Mouse (Mus musculus) liver, embryonic 12.5 days (tissue): ENCODE measurements at regions not wholly inside any gene's neighbourhood (a gene's known extent, or its start where the extent isn't known, plus 50 kb on each side); places are given as distances from the start of the nearest gene placed in this dataset.

ENCODE experiments used
- ATAC-seq: fragments of 200-750 bp; cut with Nextera tagmentation; 2 replicates; pipeline ENCODE4 v1.8.0; 2017; ENCODE audit warnings: moderate number of reproducible peaks, mild to moderate bottlenecking, moderate library complexity
- H3K27ac ChIP-seq: fragments of 300-500 bp; sonication (generic); 2 replicates; pipeline ENCODE4 v1.5.1; 2016; ENCODE audit warnings: mild to moderate bottlenecking
- H3K27me3 ChIP-seq: fragments of 300-500 bp; sonication (generic); replicated peaks from 2 replicates; pipeline ENCODE4 v1.6.1; 2016; ENCODE audit warnings: mild to moderate bottlenecking, moderate library complexity
- H3K36me3 ChIP-seq: fragments of 300-500 bp; sonication (generic); 2 replicates; pipeline ENCODE4 v1.6.1; 2016; ENCODE audit warnings: mild to moderate bottlenecking, moderate library complexity
- H3K4me1 ChIP-seq: fragments of 300-500 bp; sonication (generic); 2 replicates; pipeline ENCODE4 v1.6.1; 2016
- H3K4me2 ChIP-seq: fragments of 300-500 bp; sonication (generic); 2 replicates; pipeline ENCODE4 v1.6.1; 2016; ENCODE audit warnings: mild to moderate bottlenecking, moderate library complexity
- H3K4me3 ChIP-seq: fragments of 300-500 bp; sonication (generic); 2 replicates; pipeline ENCODE4 v1.5.1; 2016; ENCODE audit warnings: mild to moderate bottlenecking, moderate library complexity
- H3K9ac ChIP-seq: fragments of 300-500 bp; sonication (generic); 2 replicates; pipeline ENCODE4 v1.6.1; 2016; ENCODE audit warnings: mild to moderate bottlenecking, moderate library complexity
- H3K9me3 ChIP-seq: fragments of 300-500 bp; sonication (generic); replicated peaks from 2 replicates; pipeline ENCODE4 v1.6.1; 2016; ENCODE audit warnings: mild to moderate bottlenecking, moderate library complexity
- WGBS: fragments of 180-500 bp; shearing (Covaris S2); methylation state at CpG from one replicate; pipeline ENCODE4 v1.1.7; 2016; ENCODE audit not compliant: insufficient replicate concordance; 5-methylcytosine and 5-hydroxymethylcytosine counted together

DNA sequence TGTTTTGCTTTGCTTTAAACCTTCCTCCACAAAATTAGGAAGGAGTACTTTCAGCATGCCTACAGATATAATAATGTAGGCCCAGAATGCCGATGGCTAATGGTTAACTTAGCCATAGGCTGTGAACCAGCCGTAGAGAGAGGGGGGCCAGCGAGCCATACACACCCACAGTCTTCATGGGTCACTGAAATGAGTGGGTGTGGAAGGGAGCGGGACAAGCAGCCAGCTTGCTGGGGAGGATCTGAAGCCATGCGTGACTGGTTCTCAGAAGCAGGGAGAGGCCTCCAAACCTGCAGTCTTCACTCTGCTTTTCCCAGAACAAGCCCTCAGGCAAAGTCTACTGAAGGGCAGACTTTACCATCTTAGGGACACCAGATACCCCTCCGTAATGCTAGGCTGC is 50.8 kb upstream of the Ptpn13 start:
- no peaks in the 10 kb centered on the region for H3K9me3 ChIP-seq
- no peaks in the 10 kb centered on the region for H3K36me3 ChIP-seq
- no peak overlapping the region for H3K27ac ChIP-seq
- no peak for ATAC-seq
- H3K4me3 ChIP-seq: no peak overlapping the region
- H3K4me2 ChIP-seq: no peak overlapping the region
- no peaks in the 10 kb centered on the region; the same call in 1 of the 2 replicates for H3K4me1 ChIP-seq
- H3K27me3 ChIP-seq: peaks cover 56% of the 10 kb centered on the region
- 68% methylated on average over 6 of the region's 6 CpGs for WGBS
- H3K9ac ChIP-seq: no peak overlapping the region

GRCm38 (mm10) chr5:103373089-103373488 is 51.9 kb upstream of the Ptpn13 start:
- Histone ChIP-seq H3K4me1 (no peaks in the 10 kb centered on the region; the same call in 1 of the 2 replicates), H3K4me3 (no peak overlapping the region), H3K27me3 (peaks cover 45% of the 10 kb centered on the region), H3K36me3 (no peaks in the 10 kb centered on the region), H3K27ac (no peak overlapping the region), H3K9ac (no peak overlapping the region), H3K4me2 (no peak overlapping the region), H3K9me3 (no peaks in the 10 kb centered on the region)
- 69% methylated on average over 4 of the region's 4 CpGs for WGBS
- ATAC-seq: no peak

- WGBS: 66% methylated on average over 4 of the region's 4 CpGs
Observed at GRCm38 (mm10) chr5:103370456-103370855, 54.5 kb upstream of the Ptpn13 start.

DNA sequence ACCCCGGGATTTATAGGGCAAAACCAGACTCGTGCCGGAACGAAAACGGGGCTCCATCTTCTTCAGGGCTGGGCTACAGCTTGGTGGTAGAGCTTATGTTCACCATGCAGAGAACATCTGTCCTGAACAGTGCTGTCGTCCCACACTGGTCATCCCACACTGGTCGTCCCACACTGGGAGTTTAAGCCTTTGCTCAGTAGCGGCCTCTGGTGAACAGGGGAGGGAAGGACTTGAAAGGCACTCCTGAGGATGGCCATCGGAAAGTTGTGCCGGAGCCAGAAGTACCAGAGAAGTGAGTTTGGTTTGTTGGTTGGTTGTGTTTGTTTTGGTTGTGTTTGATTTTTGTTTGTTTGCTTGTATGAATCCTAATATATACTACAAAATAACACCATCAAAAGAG is 56.0 kb upstream of the Ptpn13 start:
- H3K9ac ChIP-seq: no peak overlapping the region
- no peak overlapping the region for H3K4me3 ChIP-seq
- H3K9me3 ChIP-seq: no peaks in the 10 kb centered on the region
- WGBS: 67% methylated on average over 10 of the region's 10 CpGs
- no peaks in the 10 kb centered on the region for H3K36me3 ChIP-seq
- no peaks in the 10 kb centered on the region for H3K4me1 ChIP-seq
- ATAC-seq: no peak
- no peak overlapping the region for H3K27ac ChIP-seq
- H3K4me2 ChIP-seq: no peak overlapping the region
- H3K27me3 ChIP-seq: peaks cover 18% of the 10 kb centered on the region

More at GRCm38 (mm10) chr5:103370456-103370855, 54.5 kb upstream of the Ptpn13 start:
- Histone ChIP-seq H3K27ac (no peak overlapping the region), H3K9me3 (no peaks in the 10 kb centered on the region), H3K4me1 (no peaks in the 10 kb centered on the region), H3K4me3 (no peak overlapping the region), H3K36me3 (no peaks in the 10 kb centered on the region), H3K27me3 (peaks cover 20% of the 10 kb centered on the region), H3K9ac (no peak overlapping the region), H3K4me2 (no peak overlapping the region)
- ATAC-seq: no peak

- Histone ChIP-seq H3K27ac (no peak overlapping the region), H3K27me3 (peaks cover 19% of the 10 kb centered on the region), H3K9ac (no peak overlapping the region), H3K4me1 (no peaks in the 10 kb centered on the region), H3K4me3 (no peak overlapping the region), H3K4me2 (no peak overlapping the region), H3K9me3 (no peaks in the 10 kb centered on the region), H3K36me3 (no peaks in the 10 kb centered on the region)
- 62% methylated on average over 12 of the region's 12 CpGs for WGBS
- ATAC-seq: no peak
Observed at GRCm38 (mm10) chr5:103367201-103367671, 57.8 kb upstream of the Ptpn13 start.

GRCm38 (mm10) chr5:103365700-103366448 is 59.1 kb upstream of the Ptpn13 start:
- H3K9ac ChIP-seq: no peak overlapping the region
- peaks cover 19% of the 10 kb centered on the region for H3K27me3 ChIP-seq
- WGBS: 75% methylated on average over 19 of the region's 19 CpGs
- no peak overlapping the region for H3K4me3 ChIP-seq
- H3K4me2 ChIP-seq: no peak overlapping the region
- H3K9me3 ChIP-seq: no peaks in the 10 kb centered on the region
- no peaks in the 10 kb centered on the region for H3K36me3 ChIP-seq
- no peak overlapping the region for H3K27ac ChIP-seq
- H3K4me1 ChIP-seq: no peaks in the 10 kb centered on the region
- no peak for ATAC-seq

DNA sequence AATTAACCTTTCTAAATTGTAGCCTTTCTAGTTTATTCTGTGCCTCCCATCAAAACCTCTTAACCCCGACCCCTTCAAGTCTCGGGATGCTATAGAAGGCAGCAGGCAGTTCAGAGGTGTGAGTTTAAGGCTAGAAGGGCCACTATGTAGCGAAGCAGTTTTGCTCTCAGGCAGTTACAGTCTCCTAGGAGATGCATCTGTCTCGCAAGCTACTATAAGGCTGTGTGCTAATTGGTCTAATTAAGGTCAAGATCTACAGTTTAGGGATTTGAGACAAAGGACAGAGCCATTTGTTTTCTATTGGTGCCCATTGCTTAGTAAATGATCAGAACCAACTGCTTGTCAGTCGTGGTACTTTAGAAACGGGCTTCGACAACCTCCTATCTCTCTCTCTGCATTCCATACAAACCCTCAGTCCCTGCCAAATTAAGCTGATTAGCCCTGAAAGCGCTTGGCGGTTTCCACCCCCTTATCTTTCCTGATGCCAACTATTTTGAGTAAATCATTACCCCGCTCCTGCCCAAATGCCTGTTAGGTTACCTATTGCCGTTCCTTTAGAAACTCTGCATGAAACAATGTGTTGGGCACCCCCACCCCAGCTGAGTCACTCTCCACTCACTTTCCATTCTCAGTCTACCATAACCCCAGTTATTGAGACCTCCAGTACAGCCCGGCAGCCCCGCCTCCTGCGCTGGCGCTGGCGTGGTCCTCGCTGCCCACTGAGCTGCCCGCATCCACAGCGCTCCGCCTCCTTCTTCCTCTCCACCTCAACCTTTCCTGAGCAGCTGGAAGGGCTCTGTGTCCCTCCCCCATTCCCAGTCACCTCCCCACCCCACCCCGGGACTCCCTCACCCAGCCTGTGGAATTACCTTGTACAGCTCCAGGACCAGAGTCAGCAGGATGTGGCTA is 59.9 kb upstream of the Ptpn13 start:
- no peak overlapping the region for H3K4me2 ChIP-seq
- H3K27ac ChIP-seq: no peak overlapping the region
- no peaks in the 10 kb centered on the region for H3K36me3 ChIP-seq
- no peak overlapping the region for H3K4me3 ChIP-seq
- H3K9me3 ChIP-seq: no peaks in the 10 kb centered on the region
- peaks cover 19% of the 10 kb centered on the region for H3K27me3 ChIP-seq
- no peak for ATAC-seq
- no peak overlapping the region for H3K9ac ChIP-seq
- 75% methylated on average over 21 of the region's 21 CpGs for WGBS
- no peaks in the 10 kb centered on the region for H3K4me1 ChIP-seq

- H3K36me3 ChIP-seq: no peaks in the 10 kb centered on the region
- H3K27ac ChIP-seq: no peak overlapping the region
- no peak overlapping the region for H3K4me2 ChIP-seq
- WGBS: 64% methylated on average over 13 of the region's 13 CpGs
- no peaks in the 10 kb centered on the region for H3K9me3 ChIP-seq
- H3K27me3 ChIP-seq: peaks cover 19% of the 10 kb centered on the region
- no peak overlapping the region for H3K4me3 ChIP-seq
- no peak overlapping the region for H3K9ac ChIP-seq
- no peaks in the 10 kb centered on the region; the same call in 1 of the 2 replicates for H3K4me1 ChIP-seq
- no peak for ATAC-seq
Observed at GRCm38 (mm10) chr5:103360775-103361247, 64.2 kb upstream of the Ptpn13 start.

GRCm38 (mm10) chr5:103360360-103360759 is 64.6 kb upstream of the Ptpn13 start:
- H3K27ac ChIP-seq: no peak overlapping the region

DNA sequence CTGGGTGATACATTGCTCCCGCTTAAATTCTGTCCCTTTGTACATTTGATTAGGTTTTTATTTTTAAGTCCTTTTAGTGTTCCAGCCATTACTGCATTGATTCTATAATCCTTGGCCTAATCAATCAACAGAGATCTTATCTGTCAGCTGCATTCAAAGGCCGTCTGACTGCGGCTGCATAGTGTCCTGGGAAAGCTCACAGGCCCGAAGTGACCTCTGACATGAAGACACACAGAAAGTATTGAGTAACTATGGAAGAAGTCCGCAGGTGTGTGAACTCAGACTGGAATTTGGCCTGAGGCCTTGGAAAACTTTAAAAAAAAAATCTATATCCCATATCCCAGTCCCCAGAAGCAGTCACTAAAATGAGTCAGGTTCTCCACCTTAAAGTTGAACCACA is 67.4 kb upstream of the Ptpn13 start:
- Histone ChIP-seq H3K9ac (no peak overlapping the region), H3K4me2 (no peak overlapping the region), H3K27me3 (no peaks in the 10 kb centered on the region; the same call in 1 of the 2 replicates), H3K36me3 (no peaks in the 10 kb centered on the region), H3K9me3 (no peaks in the 10 kb centered on the region), H3K27ac (no peak overlapping the region), H3K4me3 (no peak overlapping the region), H3K4me1 (no peaks in the 10 kb centered on the region; the same call in 1 of the 2 replicates)
- ATAC-seq: no peak
- 70% methylated on average over 5 of the region's 5 CpGs for WGBS

More at GRCm38 (mm10) chr5:103360360-103360759, 64.6 kb upstream of the Ptpn13 start:
- no peaks in the 10 kb centered on the region for H3K9me3 ChIP-seq
- H3K36me3 ChIP-seq: no peaks in the 10 kb centered on the region
- no peak overlapping the region for H3K4me3 ChIP-seq
- H3K9ac ChIP-seq: no peak overlapping the region
- peaks cover 17% of the 10 kb centered on the region for H3K27me3 ChIP-seq
- H3K4me2 ChIP-seq: no peak overlapping the region
- no peak for ATAC-seq
- H3K4me1 ChIP-seq: no peaks in the 10 kb centered on the region; the same call in 1 of the 2 replicates
- 71% methylated on average over 10 of the region's 10 CpGs for WGBS

DNA sequence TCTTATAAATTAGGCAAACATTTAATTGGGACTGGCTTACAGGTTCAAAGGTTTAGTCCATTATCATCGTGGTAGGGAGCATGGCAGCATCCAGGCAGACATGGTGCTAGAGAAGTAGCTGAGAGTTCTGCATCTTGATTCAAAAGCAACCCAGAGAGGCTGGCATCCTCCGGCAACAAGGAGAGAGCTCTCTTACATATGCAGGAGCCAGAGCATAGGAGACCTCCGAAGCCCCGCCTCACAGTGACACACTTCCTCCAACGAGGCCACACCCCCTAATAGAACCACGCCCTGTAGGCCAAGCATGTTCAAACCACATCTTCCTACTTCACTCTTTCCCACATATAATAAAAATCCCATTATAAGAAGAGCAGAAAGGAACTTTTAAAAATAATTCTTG is 68.5 kb upstream of the Ptpn13 start:
- peak overlapping the region; percentile 36 for H3K4me2 ChIP-seq
- H3K27me3 ChIP-seq: no peaks in the 10 kb centered on the region; the same call in 1 of the 2 replicates
- no peak overlapping the region for H3K9ac ChIP-seq
- H3K27ac ChIP-seq: no peak overlapping the region
- no peaks in the 10 kb centered on the region; the same call in 1 of the 2 replicates for H3K4me1 ChIP-seq
- H3K9me3 ChIP-seq: 0 out of 2 replicates have a peak, but pooled peaks cover 4% of the 10 kb centered on the region
- peak; percentile 57; the same call in 1 of the 2 replicates for ATAC-seq
- WGBS: 53% methylated on average over 6 of the region's 6 CpGs
- 0 out of 2 replicates have a peak overlapping the region, but pooled peaks have one; percentile 10 for H3K4me3 ChIP-seq
- H3K36me3 ChIP-seq: no peaks in the 10 kb centered on the region
